9 mouse cellular contexts compared by ENCODE assay signal in genomic region chr10:75647362-75647761, GRCm38 (mm10). TPM values are rescaled to one million over a fixed set of nuclear protein-coding genes. Genes with fewer than 3 reads are reported as not detected.
DNase-seq lines count a peak whose midpoint lies in the region; ATAC-seq lines count a peak whose summit lies in the region.
"Had no signal": no experiment of that assay in that cellular context is flagged by ENCODE, and none has a peak within 500 bp of the region (broad histone marks: within the 10 kb centered on the region; RNA-seq: fewer than 3 reads in every experiment).

No protein-coding gene starts in this region.

- H3K27me3 ChIP-seq in heart, embryonic 12.5 days (replicated peaks) = no peaks in the 10 kb centered on the region

- WGBS in heart, embryonic 12.5 days = 63% methylated on average over 3 of the region's 3 CpGs

- DNase-seq in layer of hippocampus, adult 11-12 months (ENCODE audit: low spot score) = peak; percentile 48
- DNase-seq in layer of hippocampus, adult 9-10 months (ENCODE audit: low spot score) = no peak
- DNase-seq in cerebellum, adult 9-10 months = peak; percentile 70
- peak; percentile 43 to 52 for DNase-seq in layer of hippocampus, postnatal 14 days (ENCODE audit: low spot score in 2 of 2)
- DNase-seq in right cerebral cortex, postnatal 14 days = peak; percentile 53

- peak overlapping the region; percentile 91 for H3K27ac ChIP-seq in heart, embryonic 12.5 days (ENCODE audit: poor library complexity, severe bottlenecking)
- H3K27ac ChIP-seq: liver, embryonic 14.5 days had no signal

- no peak overlapping the region for H3K4me2 ChIP-seq in heart, embryonic 12.5 days

- peaks cover 30% of the 10 kb centered on the region for H3K4me1 ChIP-seq in heart, embryonic 12.5 days (replicated peaks)

- ATAC-seq in heart, embryonic 12.5 days (ENCODE audit: insufficient number of reproducible peaks, low FRiP score) = peak; percentile 31; the same call in 1 of the 2 replicates
- no peak for ATAC-seq in CD4-positive, CD25-positive, alpha-beta regulatory T cell, adult 4 months
- no peak for ATAC-seq in megakaryocyte, adult 5-6 weeks (ENCODE audit: poor library complexity, severe bottlenecking)

- peaks cover 64% of the 10 kb centered on the region for H3K36me3 ChIP-seq in heart, embryonic 12.5 days

- no peak overlapping the region for H3K4me3 ChIP-seq in heart, embryonic 12.5 days

- no peaks in the 10 kb centered on the region for H3K9me3 ChIP-seq in heart, embryonic 12.5 days (replicated peaks)

- H3K9ac ChIP-seq in heart, embryonic 12.5 days = no peak overlapping the region
- H3K9ac ChIP-seq: liver, embryonic 14.5 days had no signal

RNA-seq across cellular contexts. Expression of gene Susd2, which starts 3.6 kb away (rescaled TPM):
- polyA plus RNA-seq in heart, embryonic 12.5 days (2016; fragmentation: Nextera tagmentation; extraction: Ambion mirVana) = 4.5 and 5.1 TPM in 2 replicates
- total RNA-seq in layer of hippocampus, postnatal 14 days (2021) = 1 to 10 TPM; 2.1 to 2.4 TPM
- 10 to 100 TPM in 1 of 2 experiments, 1 to 10 TPM in 1; 9.2 to 19.4 TPM for polyA plus RNA-seq in CD4-positive, CD25-positive, alpha-beta regulatory T cell, adult 4 months (2017; shearing (Covaris generic))
- 0.16 and 0.48 TPM in 2 replicates for total RNA-seq in megakaryocyte, adult 5-6 weeks (2015)
- 0.33 and 0.49 TPM in 2 replicates for total RNA-seq in megakaryocyte, adult 5-6 weeks (2017)

RNA-seq across cellular contexts. Expression of gene Ggt5, which starts 58.2 kb away (rescaled TPM):
- polyA plus RNA-seq in heart, embryonic 12.5 days (2016; fragmentation: Nextera tagmentation; extraction: Ambion mirVana) = 6.1 and 7.7 TPM in 2 replicates
- 1 to 10 TPM; 2.9 to 4.0 TPM for total RNA-seq in layer of hippocampus, postnatal 14 days (2021)
- under 1 TPM; 0.27 to 0.76 TPM for polyA plus RNA-seq in CD4-positive, CD25-positive, alpha-beta regulatory T cell, adult 4 months (2017; shearing (Covaris generic))
- total RNA-seq in megakaryocyte, adult 5-6 weeks (2015) = 2.0 and 2.8 TPM in 2 replicates
- 2.7 and 16.8 TPM in 2 replicates for total RNA-seq in megakaryocyte, adult 5-6 weeks (2017)
